Mouse (Mus musculus): ENCODE measurements around the gene Lclat1.

- TF ChIP-seq POLR2A (IDR thresholded peaks at IDR 0.05; ENCODE audit: borderline replicate concordance, extremely low read depth, low read depth, low read length) (no peak), CTCF (IDR thresholded peaks at IDR 0.05; ENCODE audit: insufficient read depth, low read length) (no peak)
These were observed 30.1 kb upstream of the Lclat1 start for GRCm38 (mm10) chr17:73077638-73078037.
